Mouse (Mus musculus) brain, embryonic 14.5 days (tissue): ENCODE measurements around the gene Olfr107. TPM values are rescaled to one million over a fixed set of nuclear protein-coding genes. Genes with fewer than 3 reads are reported as not detected.

Experiments used
- DNase-seq: peaks from one replicate; pipeline ENCODE4 v3.0.0-alpha.2; 2011; ENCODE audit warnings: low read depth
- CTCF ChIP-seq: fragments of 200-500 bp; IDR thresholded peaks from 2 replicates; pipeline ENCODE4 v1.5.1; 2012; ENCODE audit warnings: inconsistent platforms, mild to moderate bottlenecking, moderate library complexity, borderline replicate concordance; ENCODE audit not compliant: insufficient read depth, insufficient read length; ENCODE audit errors: extremely low read depth
- POLR2A ChIP-seq: fragments of 200-500 bp; IDR thresholded peaks from 2 replicates; pipeline ENCODE4 v1.6.1; 2012; ENCODE audit warnings: mild to moderate bottlenecking, inconsistent platforms, borderline replicate concordance; ENCODE audit not compliant: poor library complexity, insufficient read depth, insufficient read length, severe bottlenecking; ENCODE audit errors: extremely low read depth
- polyA plus RNA-seq: library from polyadenylated mRNA; depleted of rRNA; stranded (reverse); fragments of >200 nt; gene quantifications from 2 replicates; pipeline ENCODE4 v1.2.3, GENCODE M21; 2012; rRNA removed

The Olfr107 gene
- not detected in 2 replicates for polyA plus RNA-seq

- no peak for TF ChIP-seq POLR2A
- no peak for TF ChIP-seq CTCF
- DNase-seq, result no peak
Measured at GRCm38 (mm10) chr17:37398926-37399325, at the start of gene Olfr107. Gene Olfr107 (plus strand): TSS chr17:37399226.

DNA sequence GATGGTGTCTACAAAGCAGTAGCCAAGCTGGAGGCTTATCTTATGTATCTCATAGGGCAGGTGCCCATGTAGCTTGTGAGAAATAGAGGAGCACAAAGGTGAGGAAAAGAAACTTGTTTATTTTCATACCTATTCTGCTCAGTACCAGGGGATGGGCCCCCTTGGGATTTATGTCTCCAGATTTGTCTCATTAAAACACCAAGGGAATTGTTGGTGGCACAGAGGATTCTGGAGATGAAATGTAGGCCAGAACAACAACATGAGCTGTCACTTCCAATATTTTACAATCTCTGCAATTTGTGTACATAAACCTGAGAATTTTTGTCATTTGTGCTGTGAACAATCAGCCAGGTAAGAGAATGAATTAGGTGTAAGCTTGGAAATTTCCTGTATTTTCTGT, 39.7 kb upstream of the Olfr107 start, which contains the start of gene Olfr104-ps:
Gene Olfr104-ps, plus strand, starts transcription at position 301 of the 400 bp plus-strand sequence.
- TF ChIP-seq POLR2A (no peak), CTCF (no peak)
- no peak for DNase-seq

- TF ChIP-seq POLR2A (no peak), CTCF (no peak)
- DNase-seq, result no peak
Measured at GRCm38 (mm10) chr17:37378733-37379132, 20.3 kb upstream of the Olfr107 start, which contains the start of gene Olfr105-ps. Gene Olfr105-ps (plus strand): TSS chr17:37379033.

DNA sequence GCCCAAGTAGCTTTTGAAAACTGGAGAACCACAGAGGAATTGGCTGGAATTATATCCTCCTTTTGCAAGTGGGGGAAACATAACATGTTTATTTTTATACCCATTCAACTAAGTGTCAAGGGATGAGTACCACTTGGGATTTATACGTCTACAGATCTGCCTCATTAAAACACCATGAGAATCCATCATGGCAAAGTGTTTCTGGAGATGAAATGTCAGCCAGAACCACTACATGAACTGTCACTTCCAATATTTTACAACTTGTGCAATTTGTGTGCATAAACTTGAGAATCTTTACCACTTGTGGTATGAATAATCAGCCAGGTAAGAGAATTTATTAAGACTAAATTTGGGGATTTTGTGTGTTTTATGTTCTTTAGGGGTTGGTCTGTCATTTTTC, 8.9 kb upstream of the Olfr107 start, which contains the start of gene Olfr106-ps:
Gene Olfr106-ps, plus strand, starts transcription at position 301 of the 400 bp plus-strand sequence.
- DNase-seq, result no peak
- no peak for TF ChIP-seq POLR2A
- no peak for TF ChIP-seq CTCF

DNA sequence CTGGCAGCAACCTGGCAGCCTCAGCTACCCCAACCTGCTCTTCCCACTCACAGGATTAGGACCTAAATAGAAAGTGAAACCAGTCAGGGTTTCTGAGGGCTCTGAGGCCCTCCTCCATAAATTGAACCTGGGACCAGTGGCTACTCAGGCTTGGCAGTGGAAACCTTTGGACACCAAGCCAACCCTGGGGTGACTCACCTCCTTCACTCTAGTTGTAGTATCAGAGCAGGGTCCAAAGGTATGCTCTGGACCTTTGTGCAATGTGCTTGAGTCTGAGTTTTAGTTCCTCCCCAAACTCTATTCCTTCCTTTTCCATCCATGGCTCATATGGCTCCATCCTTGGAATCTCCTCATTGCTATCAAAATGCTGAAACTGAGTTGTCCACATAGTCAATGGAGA, 14.4 kb downstream of the Olfr107 start:
- TF ChIP-seq POLR2A (no peak), CTCF (no peak)
- no peak for DNase-seq

DNA sequence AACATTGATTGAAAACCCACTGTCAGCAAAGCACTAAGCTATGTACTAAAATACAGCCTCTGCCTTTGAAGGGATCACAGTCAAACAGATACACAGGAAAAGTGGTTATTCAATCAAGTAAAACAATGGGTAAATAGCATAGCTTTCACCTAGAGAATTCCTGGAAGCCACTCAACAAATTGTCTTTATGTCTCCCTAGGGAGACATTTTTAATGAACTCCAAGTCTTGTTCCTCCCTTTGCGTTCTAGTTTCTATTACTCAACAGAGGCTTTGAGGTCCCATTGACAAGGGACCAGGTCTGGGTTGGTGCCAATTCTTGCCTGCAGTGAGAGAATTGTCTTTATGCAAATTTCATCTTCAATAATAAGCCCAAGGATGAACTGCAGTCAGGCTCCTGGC, 46.2 kb downstream of the Olfr107 start, which contains the start of gene Olfr108:
Gene Olfr108, plus strand, starts transcription at position 301 of the 400 bp plus-strand sequence.
- DNase-seq, result no peak
- no peak for TF ChIP-seq CTCF
- no peak for TF ChIP-seq POLR2A

Other genes starting within 250 kb of the Olfr107 start
- not detected in 2 replicates for gene Olfr93, start 237.7 kb upstream of the Olfr107 start, polyA plus RNA-seq
- not detected in 2 replicates for gene Ubd, start 205.3 kb upstream of the Olfr107 start, polyA plus RNA-seq
- gene Olfr94, start 198.2 kb upstream of the Olfr107 start, polyA plus RNA-seq, result not detected in 2 replicates
- gene Olfr95, start 186.1 kb upstream of the Olfr107 start, polyA plus RNA-seq, result 0.03 and 0.05 TPM in 2 replicates
- gene Olfr96, start 179.1 kb upstream of the Olfr107 start, polyA plus RNA-seq, result not detected in 2 replicates
- not detected in 2 replicates for gene Olfr97, start 161.9 kb upstream of the Olfr107 start, polyA plus RNA-seq
- not detected in 2 replicates for gene Olfr98, start 135.5 kb upstream of the Olfr107 start, polyA plus RNA-seq
- gene H2-M3, start 129.0 kb upstream of the Olfr107 start, polyA plus RNA-seq, result 0.42 and 0.68 TPM in 2 replicates
- not detected in 2 replicates for gene Olfr99, start 115.8 kb upstream of the Olfr107 start, polyA plus RNA-seq
- gene Olfr101, start 94.9 kb upstream of the Olfr107 start, polyA plus RNA-seq, result not detected in 2 replicates
- gene Olfr102, start 82.2 kb upstream of the Olfr107 start, polyA plus RNA-seq, result not detected in 2 replicates
- gene Olfr103, start 59.5 kb upstream of the Olfr107 start, polyA plus RNA-seq, result not detected in 2 replicates
- gene Olfr104-ps, start 39.6 kb upstream of the Olfr107 start, polyA plus RNA-seq, result not detected in 2 replicates
- not detected in 2 replicates for gene Olfr105-ps, start 20.2 kb upstream of the Olfr107 start, polyA plus RNA-seq
- gene Olfr106-ps, start 8.8 kb upstream of the Olfr107 start, polyA plus RNA-seq, result not detected in 2 replicates
- not detected in 2 replicates for gene Olfr108, start 46.3 kb downstream of the Olfr107 start, polyA plus RNA-seq
- not detected in 2 replicates for gene Olfr109, start 59.7 kb downstream of the Olfr107 start, polyA plus RNA-seq
- gene H2-M2, start 84.3 kb downstream of the Olfr107 start, polyA plus RNA-seq, result not detected in 2 replicates
- gene Olfr110, start 93.2 kb downstream of the Olfr107 start, polyA plus RNA-seq, result not detected in 2 replicates
- gene Olfr111, start 108.8 kb downstream of the Olfr107 start, polyA plus RNA-seq, result 0.04 and 0.08 TPM in 2 replicates
- gene Olfr112, start 170.2 kb downstream of the Olfr107 start, polyA plus RNA-seq, result not detected in 2 replicates
- not detected in 2 replicates for gene Olfr113, start 178.4 kb downstream of the Olfr107 start, polyA plus RNA-seq
- gene Olfr114, start 193.5 kb downstream of the Olfr107 start, polyA plus RNA-seq, result not detected in 2 replicates
- gene Olfr115, start 227.9 kb downstream of the Olfr107 start, polyA plus RNA-seq, result not detected in 2 replicates
- gene Olfr116, start 228.0 kb downstream of the Olfr107 start, polyA plus RNA-seq, result not detected in 2 replicates